Mouse (Mus musculus): Measurements from ENCODE around the gene Rad17. TPM values are rescaled to one million over a fixed set of nuclear protein-coding genes. Genes with fewer than 3 reads are reported as not detected.

Rad17 gene
- polyA plus RNA-seq, 1 experiment from 2014 or later = 24.5 TPM

GRCm38 (mm10) chr13:100670181-100670741 lies 19.4 kb upstream of the Rad17 start:
- WGBS (ENCODE audit: insufficient replicate concordance) = 42% methylated on average over 9 of the region's 9 CpGs
- peak overlapping the region; percentile 76 for H3K4me3 ChIP-seq (ENCODE audit: low read depth, low read length)
- H3K4me1 ChIP-seq (ENCODE audit: control insufficient read depth, insufficient read depth, low read length) = no peaks in the 10 kb centered on the region
- H3K36me3 ChIP-seq (ENCODE audit: control insufficient read depth, insufficient read depth, low read length) = peaks cover 3% of the 10 kb centered on the region; the same call in 1 of the 2 replicates
- peak overlapping the region; percentile 91 for H3K9ac ChIP-seq (ENCODE audit: low read depth, low read length)
- ATAC-seq (replicated peaks; ENCODE audit: insufficient number of reproducible peaks, low FRiP score, low TSS enrichment) = no peak
- 0 out of 2 replicates have a peak overlapping the region, but pooled peaks have one; percentile 57 for H3K27ac ChIP-seq (ENCODE audit: low read depth, low read length)
- peak overlapping the region; percentile 83 for H3K4me2 ChIP-seq
- no peaks in the 10 kb centered on the region for H3K27me3 ChIP-seq (ENCODE audit: control insufficient read depth, insufficient read depth, low read length)
- H3K9me3 ChIP-seq (replicated peaks; ENCODE audit: control insufficient read depth, low read length) = no peaks in the 10 kb centered on the region

GRCm38 (mm10) chr13:100669291-100670022 lies 18.6 kb upstream of the Rad17 start, which contains the start of gene Ccdc125:
Gene Ccdc125, plus strand, starts transcription at chr13:100669717.
- WGBS (ENCODE audit: insufficient replicate concordance) = under 1% methylated on average over 44 of the region's 44 CpGs
- Histone ChIP-seq H3K4me2 (peak within 1 kb of the TSS; percentile 83), H3K9ac (ENCODE audit: low read depth, low read length) (peak within 1 kb of the TSS; percentile 91), H3K27me3 (ENCODE audit: control insufficient read depth, insufficient read depth, low read length) (no peaks in the 10 kb centered on the region), H3K9me3 (replicated peaks; ENCODE audit: control insufficient read depth, low read length) (no peaks in the 10 kb centered on the region), H3K4me3 (ENCODE audit: low read depth, low read length) (peak within 1 kb of the TSS; percentile 76), H3K27ac (ENCODE audit: low read depth, low read length) (peak within 1 kb of the TSS; percentile 57), H3K36me3 (ENCODE audit: control insufficient read depth, insufficient read depth, low read length) (peaks cover 3% of the 10 kb centered on the region; the same call in 1 of the 2 replicates), H3K4me1 (ENCODE audit: control insufficient read depth, insufficient read depth, low read length) (no peaks in the 10 kb centered on the region)
- ATAC-seq (replicated peaks; ENCODE audit: insufficient number of reproducible peaks, low FRiP score, low TSS enrichment) = peak; percentile 50

- H3K4me1 ChIP-seq (ENCODE audit: control insufficient read depth, insufficient read depth, low read length) = no peaks in the 10 kb centered on the region; the same call in 1 of the 2 replicates
- H3K4me2 ChIP-seq = no peak overlapping the region
- no peaks in the 10 kb centered on the region for H3K9me3 ChIP-seq (replicated peaks; ENCODE audit: control insufficient read depth, low read length)
- no peak overlapping the region for H3K4me3 ChIP-seq (ENCODE audit: low read depth, low read length)
- WGBS (ENCODE audit: insufficient replicate concordance) = 40% methylated on average over 4 of the region's 4 CpGs
- H3K27ac ChIP-seq (ENCODE audit: low read depth, low read length) = no peak overlapping the region
- no peak for ATAC-seq (replicated peaks; ENCODE audit: insufficient number of reproducible peaks, low FRiP score, low TSS enrichment)
- H3K27me3 ChIP-seq (ENCODE audit: control insufficient read depth, insufficient read depth, low read length) = no peaks in the 10 kb centered on the region
- H3K9ac ChIP-seq (ENCODE audit: low read depth, low read length) = no peak overlapping the region
- H3K36me3 ChIP-seq (ENCODE audit: control insufficient read depth, insufficient read depth, low read length) = peaks cover 3% of the 10 kb centered on the region; the same call in 1 of the 2 replicates
These were observed 9.1 kb upstream of the Rad17 start for GRCm38 (mm10) chr13:100659864-100660456.

GRCm38 (mm10) chr13:100658091-100658490 lies 7.2 kb upstream of the Rad17 start:
- no peaks in the 10 kb centered on the region for H3K27me3 ChIP-seq (ENCODE audit: control insufficient read depth, insufficient read depth, low read length)
- H3K27ac ChIP-seq (ENCODE audit: low read depth, low read length) = no peak overlapping the region
- no peaks in the 10 kb centered on the region; the same call in 1 of the 2 replicates for H3K4me1 ChIP-seq (ENCODE audit: control insufficient read depth, insufficient read depth, low read length)
- no peak for ATAC-seq (replicated peaks; ENCODE audit: insufficient number of reproducible peaks, low FRiP score, low TSS enrichment)
- WGBS (ENCODE audit: insufficient replicate concordance) = 87% methylated on average over 5 of the region's 5 CpGs
- H3K9me3 ChIP-seq (replicated peaks; ENCODE audit: control insufficient read depth, low read length) = no peaks in the 10 kb centered on the region
- H3K36me3 ChIP-seq (ENCODE audit: control insufficient read depth, insufficient read depth, low read length) = no peaks in the 10 kb centered on the region
- no peak overlapping the region for H3K9ac ChIP-seq (ENCODE audit: low read depth, low read length)
- no peak overlapping the region for H3K4me2 ChIP-seq
- no peak overlapping the region for H3K4me3 ChIP-seq (ENCODE audit: low read depth, low read length)

- Histone ChIP-seq H3K4me2 (peak within 1 kb of the TSS; percentile 86), H3K27me3 (ENCODE audit: control insufficient read depth, insufficient read depth, low read length) (no peaks in the 10 kb centered on the region), H3K9ac (ENCODE audit: low read depth, low read length) (peak within 1 kb of the TSS; percentile 95), H3K9me3 (replicated peaks; ENCODE audit: control insufficient read depth, low read length) (no peaks in the 10 kb centered on the region), H3K27ac (ENCODE audit: low read depth, low read length) (peak within 1 kb of the TSS; percentile 95), H3K4me3 (ENCODE audit: low read depth, low read length) (peak within 1 kb of the TSS; percentile 96), H3K4me1 (ENCODE audit: control insufficient read depth, insufficient read depth, low read length) (peaks cover 7% of the 10 kb centered on the region; the same call in 1 of the 2 replicates), H3K36me3 (ENCODE audit: control insufficient read depth, insufficient read depth, low read length) (no peaks in the 10 kb centered on the region)
- ATAC-seq (replicated peaks; ENCODE audit: insufficient number of reproducible peaks, low FRiP score, low TSS enrichment) = peak; percentile 53
- under 1% methylated on average over 56 of the region's 63 CpGs for WGBS (ENCODE audit: insufficient replicate concordance)
These were observed 762 bp upstream of the Rad17 start, which contains the start of gene Taf9 for GRCm38 (mm10) chr13:100651439-100652186. Gene Taf9, plus strand, starts transcription at chr13:100651579.

- Histone ChIP-seq H3K27ac (ENCODE audit: low read depth, low read length) (no peak overlapping the region), H3K36me3 (ENCODE audit: control insufficient read depth, insufficient read depth, low read length) (peaks cover 9% of the 10 kb centered on the region), H3K27me3 (ENCODE audit: control insufficient read depth, insufficient read depth, low read length) (no peaks in the 10 kb centered on the region), H3K9me3 (replicated peaks; ENCODE audit: control insufficient read depth, low read length) (no peaks in the 10 kb centered on the region), H3K9ac (ENCODE audit: low read depth, low read length) (no peak overlapping the region), H3K4me2 (no peak overlapping the region), H3K4me1 (ENCODE audit: control insufficient read depth, insufficient read depth, low read length) (peaks cover 7% of the 10 kb centered on the region; the same call in 1 of the 2 replicates), H3K4me3 (ENCODE audit: low read depth, low read length) (no peak overlapping the region)
- no peak for ATAC-seq (replicated peaks; ENCODE audit: insufficient number of reproducible peaks, low FRiP score, low TSS enrichment)
- WGBS (ENCODE audit: insufficient replicate concordance) = 92% methylated on average over 8 of the region's 8 CpGs
These were observed 2.6 kb downstream of the Rad17 start for GRCm38 (mm10) chr13:100648223-100648622.

- 92% methylated on average over 4 of the region's 4 CpGs for whole genome bisulfite sequencing (ENCODE audit: insufficient replicate concordance)
- peaks cover 26% of the 10 kb centered on the region for H3K36me3 ChIP-seq (ENCODE audit: control insufficient read depth, insufficient read depth, low read length)
- no peaks in the 10 kb centered on the region for H3K27me3 ChIP-seq (ENCODE audit: control insufficient read depth, insufficient read depth, low read length)
- no peak overlapping the region for H3K4me3 ChIP-seq (ENCODE audit: low read depth, low read length)
- no peak overlapping the region for H3K9ac ChIP-seq (ENCODE audit: low read depth, low read length)
- no peak overlapping the region for H3K27ac ChIP-seq (ENCODE audit: low read depth, low read length)
- no peaks in the 10 kb centered on the region for H3K4me1 ChIP-seq (ENCODE audit: control insufficient read depth, insufficient read depth, low read length)
- no peak overlapping the region for H3K4me2 ChIP-seq
- H3K9me3 ChIP-seq (replicated peaks; ENCODE audit: control insufficient read depth, low read length) = no peaks in the 10 kb centered on the region
- ATAC-seq (replicated peaks; ENCODE audit: insufficient number of reproducible peaks, low FRiP score, low TSS enrichment) = no peak
These were observed 8.2 kb downstream of the Rad17 start for GRCm38 (mm10) chr13:100642471-100643209.
